Mouse (Mus musculus): Measurements from ENCODE around the gene Gm9044. TPM values are rescaled to one million over a fixed set of nuclear protein-coding genes. Genes with fewer than 3 reads are reported as not detected.

The Gm9044 gene
- polyA plus RNA-seq, 1 experiment = not detected

Other genes with a start within 250 kb of the Gm9044 start
- gene Mdm1, start 190.6 kb downstream of the Gm9044 start, polyA plus RNA-seq (2012) = 1.4 and 2.1 TPM in 2 replicates
- gene Il22, start 127.5 kb downstream of the Gm9044 start, polyA plus RNA-seq (2012) = not detected in 2 replicates
- gene Gm32717, start 91.6 kb downstream of the Gm9044 start, polyA plus RNA-seq (2012) = not detected in 2 replicates
- not detected in 2 replicates for gene Gm32802, start 73.7 kb downstream of the Gm9044 start, polyA plus RNA-seq (2012)
- not detected in 2 replicates for gene Iltifb, start 37.4 kb downstream of the Gm9044 start, polyA plus RNA-seq (2012)
- gene Gm9040, start 5.4 kb downstream of the Gm9044 start, polyA plus RNA-seq (2012) = not detected in 2 replicates
- not detected in 2 replicates for gene Gm9045, start 5.4 kb upstream of the Gm9044 start, polyA plus RNA-seq (2012)
- gene Gm9046, start 10.8 kb upstream of the Gm9044 start, polyA plus RNA-seq (2012) = not detected in 2 replicates
- not detected in 2 replicates for gene Gm9048, start 16.3 kb upstream of the Gm9044 start, polyA plus RNA-seq (2012)
- gene Gm9049, start 21.7 kb upstream of the Gm9044 start, polyA plus RNA-seq (2012) = not detected in 2 replicates
- gene Ifng, start 108.6 kb upstream of the Gm9044 start, polyA plus RNA-seq (2012) = not detected in 2 replicates